Mouse (Mus musculus) neural tube, embryonic 12.5 days (tissue): ENCODE results near the gene Mrpl53. TPM values are rescaled to one million over a fixed set of nuclear protein-coding genes. Genes with fewer than 3 reads are reported as not detected.

Experiments
- ATAC-seq: fragments of 200-750 bp; cut with Nextera tagmentation; 2 replicates; pipeline ENCODE4 v1.8.0; 2017; ENCODE audit warnings: low read depth, mild to moderate bottlenecking, moderate TSS enrichment, moderate library complexity; ENCODE audit not compliant: low FRiP score
- H3K27ac ChIP-seq: fragments of 300-500 bp; sonication (generic); 2 replicates; pipeline ENCODE4 v1.5.1; 2016
- H3K27me3 ChIP-seq: fragments of 300-500 bp; sonication (generic); replicated peaks from 2 replicates; pipeline ENCODE4 v1.6.1; 2016; ENCODE audit warnings: mild to moderate bottlenecking
- H3K36me3 ChIP-seq: fragments of 300-500 bp; sonication (generic); 2 replicates; pipeline ENCODE4 v1.6.1; 2016; ENCODE audit warnings: mild to moderate bottlenecking
- H3K4me1 ChIP-seq: fragments of 300-500 bp; sonication (generic); 2 replicates; pipeline ENCODE4 v1.6.1; 2016
- H3K4me2 ChIP-seq: fragments of 300-500 bp; sonication (generic); replicated peaks from 2 replicates; pipeline ENCODE4 v1.6.1; 2016; ENCODE audit warnings: mild to moderate bottlenecking
- H3K4me3 ChIP-seq: fragments of 300-500 bp; sonication (generic); 2 replicates; pipeline ENCODE4 v1.5.1; 2016
- H3K9ac ChIP-seq: fragments of 300-500 bp; sonication (generic); 2 replicates; pipeline ENCODE4 v1.6.1; 2016; ENCODE audit warnings: mild to moderate bottlenecking
- H3K9me3 ChIP-seq: fragments of 300-500 bp; sonication (generic); 2 replicates; pipeline ENCODE4 v1.6.1; 2016; ENCODE audit warnings: mild to moderate bottlenecking
- WGBS: fragments of 180-500 bp; shearing (Covaris S2); methylation state at CpG from one replicate; pipeline ENCODE4 v1.1.7; 2016; 5-methylcytosine and 5-hydroxymethylcytosine counted together
- polyA plus RNA-seq: library from polyadenylated mRNA; unstranded; fragments of >200 nt; fragmentation: Nextera tagmentation; extraction: Ambion mirVana; gene quantifications from 2 replicates; pipeline ENCODE4 v1.2.1, GENCODE M21; 2016

Mrpl53 gene
- 124 and 128 TPM in 2 replicates for polyA plus RNA-seq

DNA sequence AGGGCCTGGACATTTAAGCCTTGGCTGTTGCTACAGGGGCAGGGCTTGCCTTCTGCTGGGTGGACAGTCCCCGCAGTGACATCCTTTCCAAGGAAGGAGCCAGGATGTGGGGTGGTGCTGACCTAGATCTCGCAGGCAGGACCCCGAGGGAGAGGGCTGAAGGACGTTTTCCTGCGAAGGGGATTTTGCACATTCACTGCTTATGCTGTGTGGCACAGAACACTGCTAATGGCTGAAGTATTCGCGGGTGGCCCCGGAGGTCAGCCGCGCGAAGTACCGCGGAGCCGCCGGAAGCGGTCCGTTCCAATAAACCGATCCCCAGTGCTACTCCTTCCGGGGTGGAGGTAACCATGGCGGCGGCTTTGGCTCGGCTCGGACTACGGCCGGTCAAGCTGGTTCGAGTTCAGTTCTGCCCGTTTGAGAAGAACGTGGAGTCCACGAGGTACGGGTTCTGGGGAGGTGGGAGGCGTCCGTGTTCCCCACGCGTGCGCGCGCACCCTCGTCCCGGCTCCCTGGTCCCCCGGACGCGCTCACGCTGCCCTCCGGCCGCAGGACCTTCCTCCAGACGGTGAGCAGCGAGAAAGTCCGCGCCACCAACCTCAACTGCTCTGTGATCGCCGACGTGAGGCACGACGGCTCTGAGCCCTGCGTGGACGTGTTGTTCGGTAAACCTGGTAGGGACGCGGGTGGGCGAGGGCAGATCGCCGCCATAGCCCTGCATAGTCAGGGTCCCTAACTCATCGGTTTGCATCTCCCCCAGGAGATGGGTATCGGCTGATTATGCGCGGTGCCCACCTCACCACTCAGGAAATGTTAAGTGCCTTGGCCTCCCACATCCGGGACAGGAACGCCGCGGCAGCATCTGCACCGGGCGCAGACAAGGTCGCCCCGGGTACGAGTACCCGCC, at the start of gene Mrpl53:
Gene Mrpl53, plus strand, starts transcription at position 279 of the 907 bp plus-strand sequence.
- Histone ChIP-seq H3K9ac (peak within 1 kb of the TSS; percentile 90), H3K4me3 (peak within 1 kb of the TSS; percentile 85), H3K9me3 (no peaks in the 10 kb centered on the region), H3K27ac (peak within 1 kb of the TSS; percentile 42; the same call in 1 of the 2 replicates), H3K4me1 (peaks cover 22% of the 10 kb centered on the region), H3K36me3 (peaks cover 7% of the 10 kb centered on the region; the same call in 1 of the 2 replicates), H3K4me2 (peak within 1 kb of the TSS; percentile 87), H3K27me3 (no peaks in the 10 kb centered on the region)
- ATAC-seq = peak; percentile 93
- WGBS = under 1% methylated on average over 76 of the region's 76 CpGs

GRCm38 (mm10) chr6:83065995-83066394, 42.8 kb upstream of the Mrpl53 start:
- WGBS = 49% methylated on average over 8 of the region's 8 CpGs
- Histone ChIP-seq H3K27ac (no peak overlapping the region), H3K9me3 (no peaks in the 10 kb centered on the region), H3K27me3 (peaks cover 88% of the 10 kb centered on the region), H3K9ac (no peak overlapping the region), H3K4me2 (no peak overlapping the region), H3K36me3 (no peaks in the 10 kb centered on the region), H3K4me3 (no peak overlapping the region), H3K4me1 (peaks cover 16% of the 10 kb centered on the region)
- no peak for ATAC-seq

GRCm38 (mm10) chr6:83066441-83066840, 42.4 kb upstream of the Mrpl53 start:
- Histone ChIP-seq H3K27ac (no peak overlapping the region), H3K4me1 (peaks cover 21% of the 10 kb centered on the region), H3K9me3 (no peaks in the 10 kb centered on the region), H3K27me3 (peaks cover 93% of the 10 kb centered on the region), H3K4me2 (no peak overlapping the region), H3K4me3 (no peak overlapping the region), H3K9ac (no peak overlapping the region), H3K36me3 (no peaks in the 10 kb centered on the region)
- no peak for ATAC-seq
- 35% methylated on average over 6 of the region's 6 CpGs for WGBS

GRCm38 (mm10) chr6:83068221-83068620, 40.6 kb upstream of the Mrpl53 start:
- H3K9ac ChIP-seq = peak overlapping the region; percentile 50
- H3K27me3 ChIP-seq = peaks cover 98% of the 10 kb centered on the region
- WGBS = 4% methylated on average over 8 of the region's 8 CpGs
- peaks cover 24% of the 10 kb centered on the region for H3K4me1 ChIP-seq
- H3K36me3 ChIP-seq = no peaks in the 10 kb centered on the region
- no peak for ATAC-seq
- H3K9me3 ChIP-seq = no peaks in the 10 kb centered on the region
- H3K4me2 ChIP-seq = peak overlapping the region; percentile 49
- H3K4me3 ChIP-seq = peak overlapping the region; percentile 33
- no peak overlapping the region for H3K27ac ChIP-seq

DNA sequence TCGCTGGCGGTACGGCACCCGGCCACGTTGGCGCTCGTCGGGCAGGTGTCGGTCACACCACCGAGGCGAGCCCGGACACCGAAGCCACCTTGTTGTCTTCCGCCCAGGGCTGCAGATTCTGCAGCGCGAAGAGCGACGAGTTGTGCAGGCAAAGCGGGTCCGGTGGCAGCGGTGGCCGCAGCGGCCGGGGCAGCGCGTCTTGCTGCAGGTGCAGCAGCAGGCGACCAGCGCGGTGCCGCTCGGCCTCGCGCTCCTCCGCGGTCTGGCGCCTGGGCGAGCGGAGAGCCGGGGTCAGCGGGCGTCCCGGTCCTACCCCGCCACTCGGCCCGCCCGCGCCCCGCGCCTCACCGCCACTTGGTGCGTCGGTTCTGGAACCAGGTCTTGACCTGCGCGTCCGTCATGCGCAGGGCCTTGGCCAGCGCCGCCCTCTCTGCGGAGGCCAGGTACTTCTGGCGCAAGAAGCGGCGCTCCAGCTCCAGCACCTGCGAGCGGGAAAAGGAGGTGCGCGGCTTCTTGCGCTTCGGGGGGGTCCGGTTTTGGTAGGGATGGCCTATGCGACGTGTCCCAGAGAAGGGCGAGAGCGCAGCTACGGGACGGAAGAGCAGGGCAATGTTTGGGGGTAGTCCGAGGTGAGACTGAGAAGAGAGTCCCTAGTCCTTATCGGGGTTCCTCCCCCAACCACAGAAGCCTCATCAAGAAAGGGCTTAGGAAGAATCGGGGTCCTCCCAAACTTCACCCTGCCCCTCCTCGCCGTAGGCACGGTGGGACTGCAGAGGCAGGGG, 39.9 kb upstream of the Mrpl53 start:
- Histone ChIP-seq H3K4me3 (peak overlapping the region; percentile 33), H3K27me3 (peaks cover 98% of the 10 kb centered on the region), H3K4me2 (peak overlapping the region; percentile 49), H3K9ac (peak overlapping the region; percentile 50), H3K27ac (no peak overlapping the region), H3K4me1 (peaks cover 24% of the 10 kb centered on the region), H3K36me3 (no peaks in the 10 kb centered on the region), H3K9me3 (no peaks in the 10 kb centered on the region)
- no peak for ATAC-seq
- WGBS = under 1% methylated on average over 81 of the region's 81 CpGs

DNA sequence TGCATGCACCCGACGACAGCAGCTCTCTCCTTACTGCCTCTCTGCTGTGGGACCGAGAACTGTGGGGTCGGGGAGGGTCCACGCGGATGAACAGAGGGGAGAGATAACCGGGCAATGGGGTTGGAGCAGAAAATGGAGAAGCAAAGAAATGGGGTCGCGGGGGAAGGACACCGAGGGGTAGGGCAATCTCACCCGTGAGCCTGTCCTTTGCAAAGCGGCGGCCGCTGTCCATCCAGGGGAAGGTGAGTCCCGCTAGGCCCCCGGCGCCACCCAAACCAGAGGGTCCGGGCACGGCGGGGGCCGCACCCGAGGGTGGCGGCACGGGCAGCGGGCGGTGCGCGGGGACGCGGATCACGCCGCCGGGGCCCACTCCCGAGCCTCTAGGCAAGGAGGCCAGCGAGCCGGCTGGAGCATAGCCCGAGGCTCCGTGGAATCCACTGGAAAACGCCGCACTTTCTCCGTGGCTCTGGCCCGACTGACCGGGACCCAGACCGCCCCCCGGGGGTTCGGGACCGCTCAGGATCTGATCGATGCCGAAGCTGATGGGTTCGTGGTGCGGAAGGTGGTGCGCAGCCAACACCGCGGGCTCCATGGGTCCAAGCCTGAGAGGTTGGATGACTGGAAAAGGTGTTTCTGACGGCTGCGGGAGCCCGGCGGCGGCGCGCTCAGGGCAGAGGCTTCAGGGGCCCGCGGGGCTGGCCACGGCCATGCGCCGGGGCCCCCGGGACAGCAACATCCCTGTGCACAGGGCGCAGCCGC, 39.2 kb upstream of the Mrpl53 start:
- Histone ChIP-seq H3K4me2 (peak overlapping the region; percentile 49), H3K9ac (peak overlapping the region; percentile 50), H3K27ac (peak overlapping the region; percentile 37; the same call in 1 of the 2 replicates), H3K36me3 (no peaks in the 10 kb centered on the region), H3K9me3 (no peaks in the 10 kb centered on the region), H3K27me3 (peaks cover 97% of the 10 kb centered on the region), H3K4me1 (peaks cover 24% of the 10 kb centered on the region), H3K4me3 (peak overlapping the region; percentile 33)
- WGBS = 1% methylated on average over 69 of the region's 69 CpGs
- ATAC-seq = 0 out of 2 replicates have a peak, but pooled peaks have one; percentile 30

GRCm38 (mm10) chr6:83070247-83070310, 38.8 kb upstream of the Mrpl53 start, which contains the start of gene Tlx2:
Gene Tlx2 (minus strand): TSS chr6:83070293.
- Histone ChIP-seq H3K36me3 (no peaks in the 10 kb centered on the region), H3K4me2 (peak within 1 kb of the TSS; percentile 49), H3K27me3 (peaks cover 96% of the 10 kb centered on the region), H3K27ac (peak within 1 kb of the TSS; percentile 37; the same call in 1 of the 2 replicates), H3K9ac (peak within 1 kb of the TSS; percentile 50), H3K9me3 (no peaks in the 10 kb centered on the region), H3K4me3 (peak within 1 kb of the TSS; percentile 33), H3K4me1 (peaks cover 24% of the 10 kb centered on the region)
- WGBS = 3% methylated on average over 10 of the region's 10 CpGs
- ATAC-seq = no peak

DNA sequence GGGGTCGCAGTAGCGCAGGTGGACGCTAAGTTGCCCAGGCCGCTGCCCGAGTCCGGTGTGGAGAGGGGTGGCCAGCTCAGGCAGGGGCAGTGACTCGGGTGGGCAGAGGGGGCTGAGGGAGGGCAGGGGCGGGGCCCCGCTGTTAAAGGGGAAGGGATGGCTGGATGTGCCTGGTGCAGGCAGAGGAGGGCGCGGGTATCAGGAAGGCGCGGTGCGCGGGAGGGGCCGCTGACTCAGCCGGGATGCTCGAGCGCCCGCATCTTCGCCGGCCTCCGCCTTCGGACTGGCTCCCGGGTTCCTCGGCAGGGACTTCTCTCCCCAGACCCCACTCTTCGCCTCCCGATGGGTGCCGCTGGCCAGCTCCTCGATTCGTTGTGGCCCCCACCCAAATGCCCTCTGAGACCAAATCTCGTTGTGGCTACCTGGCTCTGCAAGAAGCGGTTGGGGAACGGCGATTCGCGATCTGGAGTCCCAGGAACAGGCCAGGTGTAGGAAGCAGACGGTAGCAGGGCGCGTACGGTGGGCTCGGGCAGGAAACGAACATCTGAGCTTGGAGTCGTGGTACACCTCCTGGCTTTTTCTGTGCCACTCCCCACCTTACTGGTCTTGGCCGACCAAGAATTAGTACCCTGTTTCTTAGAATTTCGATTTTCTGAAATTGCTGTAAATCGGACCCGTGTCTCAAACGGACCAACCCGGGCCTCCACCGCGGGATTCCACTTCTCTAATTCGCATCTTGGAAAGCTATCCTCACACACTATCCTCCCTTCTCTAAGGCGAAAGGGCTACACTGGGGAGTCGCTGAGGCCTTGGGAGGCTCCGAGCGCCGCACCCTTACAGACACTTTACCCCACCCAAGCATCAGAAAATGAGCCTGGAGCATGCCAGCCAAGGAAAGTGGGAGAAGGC, 38.3 kb upstream of the Mrpl53 start:
- Histone ChIP-seq H3K4me3 (peak overlapping the region; percentile 33), H3K4me1 (peaks cover 24% of the 10 kb centered on the region), H3K9ac (peak overlapping the region; percentile 50), H3K36me3 (no peaks in the 10 kb centered on the region), H3K9me3 (no peaks in the 10 kb centered on the region), H3K4me2 (peak overlapping the region; percentile 49), H3K27me3 (peaks cover 93% of the 10 kb centered on the region), H3K27ac (peak overlapping the region; percentile 37; the same call in 1 of the 2 replicates)
- WGBS = under 1% methylated on average over 58 of the region's 58 CpGs
- ATAC-seq = 0 out of 2 replicates have a peak, but pooled peaks have one; percentile 11

DNA sequence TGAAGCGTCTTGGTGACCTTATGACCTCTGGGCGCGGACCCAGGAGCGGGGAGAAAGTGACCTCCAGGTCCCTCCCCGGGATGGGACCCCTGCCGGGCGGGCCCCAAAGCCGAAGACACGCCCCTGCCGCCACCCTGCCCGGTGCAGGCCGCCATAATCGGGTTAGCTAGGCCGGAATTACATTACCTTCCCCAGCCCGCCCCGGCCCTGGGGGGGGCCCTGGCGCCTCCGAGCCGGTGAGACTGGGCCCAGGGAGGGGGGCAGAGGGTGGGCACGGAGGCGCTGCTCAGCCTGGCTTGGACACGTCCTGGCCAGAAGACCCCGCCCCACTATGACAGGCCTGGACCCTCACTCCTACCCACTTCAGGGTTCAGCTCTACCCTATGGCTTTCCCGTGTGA, 37.6 kb upstream of the Mrpl53 start:
- H3K4me2 ChIP-seq = peak overlapping the region; percentile 49
- ATAC-seq = no peak
- 0 out of 2 replicates have a peak overlapping the region, but pooled peaks have one; percentile 0 for H3K9ac ChIP-seq
- H3K27me3 ChIP-seq = peaks cover 92% of the 10 kb centered on the region
- no peaks in the 10 kb centered on the region for H3K36me3 ChIP-seq
- peaks cover 24% of the 10 kb centered on the region for H3K4me1 ChIP-seq
- WGBS = 2% methylated on average over 24 of the region's 24 CpGs
- no peak overlapping the region; the same call in 1 of the 2 replicates for H3K27ac ChIP-seq
- H3K4me3 ChIP-seq = peak overlapping the region; percentile 8
- H3K9me3 ChIP-seq = no peaks in the 10 kb centered on the region

GRCm38 (mm10) chr6:83074979-83075378, 33.9 kb upstream of the Mrpl53 start:
- no peak overlapping the region for H3K4me3 ChIP-seq
- ATAC-seq = no peak
- no peaks in the 10 kb centered on the region for H3K9me3 ChIP-seq
- H3K4me1 ChIP-seq = peaks cover 31% of the 10 kb centered on the region
- no peak overlapping the region for H3K4me2 ChIP-seq
- no peak overlapping the region for H3K9ac ChIP-seq
- WGBS = 33% methylated on average over 2 of the region's 2 CpGs
- H3K27ac ChIP-seq = no peak overlapping the region
- peaks cover 59% of the 10 kb centered on the region for H3K27me3 ChIP-seq
- 0 out of 2 replicates have a peak, but pooled peaks cover under 1% of the 10 kb centered on the region for H3K36me3 ChIP-seq
